Comparison of ENCODE assay signal across 12 mouse cellular contexts in genomic region chr3:108367173-108367572, GRCm38 (mm10). TPM values are rescaled to one million over a fixed set of nuclear protein-coding genes. Genes with fewer than 3 reads are reported as not detected.
A peak's percentile ranks its signal among the peaks of the same experiment; 100 is the strongest.
DNase-seq lines count a peak whose midpoint lies in the region; ATAC-seq lines count a peak whose summit lies in the region.
"Had no signal": no experiment of that assay in that cellular context is flagged by ENCODE, and none has a peak within 500 bp of the region (broad histone marks: within the 10 kb centered on the region; RNA-seq: fewer than 3 reads in every experiment).

No protein-coding gene starts in this region.

- H3K4me1 ChIP-seq in forebrain, embryonic 13.5 days: peaks cover 11% of the 10 kb centered on the region; the same call in 1 of the 2 replicates
- peaks cover 6% of the 10 kb centered on the region; the same call in 1 of the 2 replicates for H3K4me1 ChIP-seq in midbrain, embryonic 12.5 days

- no peaks in the 10 kb centered on the region for H3K9me3 ChIP-seq in forebrain, embryonic 13.5 days (replicated peaks)
- H3K9me3 ChIP-seq in midbrain, embryonic 12.5 days: no peaks in the 10 kb centered on the region

- intact Hi-C loops in left cerebral cortex, postnatal 4 days (cut with DNase I): no loop called here

- 73% methylated on average over 9 of the region's 9 CpGs for WGBS in forebrain, embryonic 13.5 days
- 61% methylated on average over 9 of the region's 9 CpGs for WGBS in midbrain, embryonic 12.5 days

- no peak overlapping the region; the same call in 1 of the 2 replicates for H3K4me3 ChIP-seq in forebrain, embryonic 13.5 days
- H3K4me3 ChIP-seq in midbrain, embryonic 12.5 days: no peak overlapping the region
- H3K4me3 ChIP-seq: left cerebral cortex, adult 2 months; myocyte had no signal

- H3K36me3 ChIP-seq in forebrain, embryonic 13.5 days (ENCODE audit: poor library complexity, severe bottlenecking): no peaks in the 10 kb centered on the region
- no peaks in the 10 kb centered on the region for H3K36me3 ChIP-seq in midbrain, embryonic 12.5 days

- no peak overlapping the region for H3K27ac ChIP-seq in forebrain, embryonic 13.5 days
- no peak overlapping the region for H3K27ac ChIP-seq in midbrain, embryonic 12.5 days (replicated peaks)
- H3K27ac ChIP-seq: left cerebral cortex, adult 2 months had no signal

- H3K4me2 ChIP-seq in forebrain, embryonic 13.5 days: peak overlapping the region; percentile 36
- peak overlapping the region; percentile 24; the same call in 1 of the 2 replicates for H3K4me2 ChIP-seq in midbrain, embryonic 12.5 days (replicated peaks)

- DNase-seq in left cerebral cortex, postnatal 4 days: peak; percentile 46
- no peak for DNase-seq in left cerebral cortex, adult 8-10 months (ENCODE audit: low spot score in 2 of 2)
- peak; percentile 72 to 75 for DNase-seq in cerebellum, postnatal 10 days
- DNase-seq in spleen, adult 12 weeks (ENCODE audit: low spot score): no peak
- DNase-seq in left cerebral cortex, adult 18-20 months (ENCODE audit: low spot score in 2 of 2): no peak
- DNase-seq: gastrocnemius, postnatal 36 days had no signal

- no peak overlapping the region for H3K9ac ChIP-seq in forebrain, embryonic 13.5 days
- H3K9ac ChIP-seq in midbrain, embryonic 12.5 days (replicated peaks): 0 out of 2 replicates have a peak overlapping the region, but pooled peaks have one; percentile 2

- H3K27me3 ChIP-seq in forebrain, embryonic 13.5 days: no peaks in the 10 kb centered on the region
- no peaks in the 10 kb centered on the region for H3K27me3 ChIP-seq in midbrain, embryonic 12.5 days

- peak; percentile 52 for ATAC-seq in forebrain, embryonic 13.5 days
- no peak for ATAC-seq in midbrain, embryonic 12.5 days (ENCODE audit: low FRiP score, low read depth)
- ATAC-seq in activated CD4-positive, CD25-positive, alpha-beta regulatory T cell, adult 4 months: no peak

RNA-seq across cellular contexts. Expression of gene Mybphl, which starts 2.5 kb away (rescaled TPM):
- under 1 TPM in 1 of 2 experiments, not detected in 1; 0.30 TPM for total RNA-seq in left cerebral cortex, postnatal 4 days (2021)
- total RNA-seq in left cerebral cortex, adult 8-10 months (2022): not detected
- polyA plus RNA-seq in forebrain, embryonic 13.5 days (2015; fragmentation: Nextera tagmentation; extraction: Ambion mirVana): not detected in 2 replicates
- not detected in 2 replicates for polyA plus RNA-seq in midbrain, embryonic 12.5 days (2016; fragmentation: Nextera tagmentation; extraction: Ambion mirVana)
- polyA plus RNA-seq in activated CD4-positive, CD25-positive, alpha-beta regulatory T cell, adult 4 months (2017; shearing (Covaris generic)): not detected
- total RNA-seq in left cerebral cortex, adult 18-20 months (2021): under 1 TPM; 0.26 to 0.49 TPM
- total RNA-seq: gastrocnemius, postnatal 36 days had no signal
- polyA plus RNA-seq: myocyte; stomach, embryonic 16.5 days had no signal

RNA-seq across cellular contexts. Expression of gene Psrc1, which starts 16.5 kb away (rescaled TPM):
- 1 to 10 TPM; 4.3 to 6.9 TPM for total RNA-seq in left cerebral cortex, postnatal 4 days (2021)
- 10 to 100 TPM; 11.1 to 13.8 (median 11.7) TPM for total RNA-seq in left cerebral cortex, adult 8-10 months (2022)
- polyA plus RNA-seq in forebrain, embryonic 13.5 days (2015; fragmentation: Nextera tagmentation; extraction: Ambion mirVana): 68.6 and 68.9 TPM in 2 replicates
- polyA plus RNA-seq in midbrain, embryonic 12.5 days (2016; fragmentation: Nextera tagmentation; extraction: Ambion mirVana): 60.6 and 61.9 TPM in 2 replicates
- polyA plus RNA-seq in activated CD4-positive, CD25-positive, alpha-beta regulatory T cell, adult 4 months (2017; shearing (Covaris generic)): 10 to 100 TPM in 1 of 2 experiments, 1 to 10 TPM in 1; 7.8 to 10.3 TPM
- 10 to 100 TPM; 17.8 to 18.1 TPM for total RNA-seq in left cerebral cortex, adult 18-20 months (2021)

RNA-seq across cellular contexts. Expression of gene Celsr2, which starts 48.2 kb away (rescaled TPM):
- total RNA-seq in left cerebral cortex, postnatal 4 days (2021): 100 to 1,000 TPM; 136 to 149 TPM
- total RNA-seq in left cerebral cortex, adult 8-10 months (2022): 100 to 1,000 TPM; 145 to 152 (median 149) TPM
- polyA plus RNA-seq in forebrain, embryonic 13.5 days (2015; fragmentation: Nextera tagmentation; extraction: Ambion mirVana): 45.3 and 56.9 TPM in 2 replicates
- 73.3 and 78.2 TPM in 2 replicates for polyA plus RNA-seq in midbrain, embryonic 12.5 days (2016; fragmentation: Nextera tagmentation; extraction: Ambion mirVana)
- under 1 TPM; 0.33 to 0.65 TPM for polyA plus RNA-seq in activated CD4-positive, CD25-positive, alpha-beta regulatory T cell, adult 4 months (2017; shearing (Covaris generic))
- total RNA-seq in left cerebral cortex, adult 18-20 months (2021): 100 to 1,000 TPM; 148 to 155 TPM
- polyA plus RNA-seq: myocyte had no signal

Comparison
In these comparisons a context has a peak if more than half of its experiments do, and no peak if none do; other contexts are left out.
1. DNase-seq: peak in left cerebral cortex, postnatal 4 days (single experiment) and cerebellum, postnatal 10 days (2 of 2); none in left cerebral cortex, adult 8-10 months (0 of 2), spleen, adult 12 weeks (single experiment) and left cerebral cortex, adult 18-20 months (0 of 2).